Mouse (Mus musculus) spleen, postnatal 4 days (tissue): ENCODE measurements around the gene 1810062G17Rik.

Experiments
- DNase-seq, 2 experiments: peaks; one replicate each; pipeline ENCODE4 v3.0.0; 2022; ENCODE audit warnings: low spot score in 2 of 2

The 1810062G17Rik gene

GRCm38 (mm10) chr3:36505306-36505705, 29.6 kb downstream of the 1810062G17Rik start:
- no peak for DNase-seq

GRCm38 (mm10) chr3:36505809-36506735, 30.3 kb downstream of the 1810062G17Rik start:
- DNase-seq: no peak

DNA sequence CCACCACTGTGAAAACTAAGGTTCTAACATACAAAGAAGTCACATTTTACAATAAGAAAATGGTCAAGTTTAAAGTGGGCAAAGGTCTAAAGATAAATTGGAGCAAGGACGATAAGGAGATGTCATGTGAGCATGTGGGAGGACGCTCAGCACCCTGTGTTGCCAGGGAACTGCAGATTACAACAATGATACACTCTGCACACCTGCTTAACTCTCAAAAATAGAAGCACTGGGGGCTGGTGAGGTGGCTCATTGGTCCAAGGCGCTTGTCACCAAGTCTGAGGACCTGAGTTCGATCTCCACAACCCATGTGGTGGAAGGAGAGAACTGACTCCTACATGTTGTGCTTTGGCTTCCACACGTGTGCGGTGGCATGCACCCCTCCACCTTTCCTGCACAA, 35.8 kb downstream of the 1810062G17Rik start:
- DNase-seq: no peak

DNA sequence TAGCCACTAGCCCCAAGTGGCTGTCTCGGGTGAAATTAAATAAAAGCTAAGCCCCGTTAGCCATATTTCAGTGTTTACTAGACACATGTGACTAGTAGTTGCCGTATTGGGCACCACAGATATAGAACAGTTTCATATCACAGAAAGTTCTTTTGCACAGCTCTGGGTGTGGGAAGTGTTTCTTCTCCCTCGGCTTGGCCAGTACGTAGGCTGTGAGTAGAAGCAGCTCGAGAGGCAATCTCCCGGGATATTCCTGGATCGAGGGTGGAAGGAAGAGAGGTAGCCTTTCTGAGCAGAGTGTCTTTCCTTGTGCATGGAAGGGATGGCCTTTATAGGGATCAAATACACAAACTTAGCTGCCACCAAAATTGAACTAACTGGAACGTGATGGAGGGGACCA, 40.5 kb downstream of the 1810062G17Rik start:
- no peak for DNase-seq

DNA sequence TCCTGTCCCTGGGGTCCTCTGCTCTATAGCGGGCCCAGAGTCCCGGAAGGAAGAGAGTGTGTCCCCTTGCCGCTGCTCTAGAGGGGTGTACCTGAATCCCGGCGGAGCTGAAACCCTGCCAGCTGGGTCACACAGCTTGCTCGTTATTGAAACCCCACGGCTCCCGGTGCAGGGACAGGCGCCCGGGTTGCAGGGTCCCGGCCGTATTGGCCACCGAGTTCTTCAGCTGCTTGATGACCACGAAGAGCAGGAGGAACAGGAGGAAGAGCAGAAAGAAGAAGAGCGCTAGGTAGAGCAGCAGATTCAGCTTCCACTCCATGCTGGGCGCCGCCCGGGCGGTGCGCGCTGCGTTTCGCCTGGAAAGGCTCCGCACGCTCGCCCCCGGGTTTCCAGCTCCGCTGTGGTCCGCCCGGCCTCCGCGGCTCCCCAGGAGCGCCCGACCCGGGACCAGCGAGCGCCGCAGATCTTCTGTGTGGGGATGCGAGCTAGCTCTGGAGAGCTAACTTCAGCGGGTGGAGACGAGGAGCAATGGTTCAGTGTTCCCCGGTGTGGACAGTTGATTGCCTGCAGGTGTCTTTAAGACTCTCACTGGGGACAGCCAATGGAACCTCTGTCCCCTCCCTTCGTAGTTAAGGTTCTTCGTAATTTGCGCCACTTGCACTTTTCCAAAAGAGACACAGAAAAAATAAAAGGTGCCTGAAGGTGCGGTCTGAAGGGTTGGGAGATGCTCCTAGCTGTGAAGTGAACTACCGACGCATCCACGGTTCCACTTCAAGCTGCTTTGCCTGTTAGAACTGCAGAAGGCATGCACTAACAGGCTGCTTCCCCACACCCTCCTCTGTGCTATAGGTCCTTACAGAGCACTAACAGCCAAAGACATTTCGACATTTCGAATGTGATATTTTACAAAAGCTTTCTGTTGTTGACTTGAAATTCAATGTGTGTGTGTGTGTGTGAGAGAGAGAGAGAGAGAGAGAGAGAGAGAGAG, 45.6 kb downstream of the 1810062G17Rik start, which contains the start of gene Gm11549:
Gm11549 (minus strand) TSS at position 741 of the 988 bp plus-strand sequence.
- DNase-seq: no peak

GRCm38 (mm10) chr3:36522137-36522536, 46.4 kb downstream of the 1810062G17Rik start:
- DNase-seq: no peak

DNA sequence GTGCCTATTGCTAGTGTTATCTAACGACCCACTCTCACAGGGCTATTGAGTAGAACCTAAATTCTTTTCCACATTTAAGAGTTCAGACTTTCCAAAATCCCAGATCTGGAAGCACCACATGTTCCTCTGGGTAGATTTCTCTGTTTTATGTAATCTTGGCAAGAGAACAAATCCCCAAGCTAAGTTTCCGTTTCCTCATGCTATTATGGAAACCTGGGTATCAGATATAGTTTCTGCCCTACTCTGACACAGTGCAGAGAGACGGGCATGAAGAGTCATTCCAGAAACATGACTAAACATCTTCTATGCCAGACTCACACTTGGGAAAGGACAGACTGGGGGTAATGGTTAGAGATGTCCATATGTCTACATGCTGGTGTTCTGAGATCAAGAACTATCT, 48.7 kb downstream of the 1810062G17Rik start:
- DNase-seq: no peak

GRCm38 (mm10) chr3:36530345-36530744, 54.6 kb downstream of the 1810062G17Rik start:
- no peak for DNase-seq

DNA sequence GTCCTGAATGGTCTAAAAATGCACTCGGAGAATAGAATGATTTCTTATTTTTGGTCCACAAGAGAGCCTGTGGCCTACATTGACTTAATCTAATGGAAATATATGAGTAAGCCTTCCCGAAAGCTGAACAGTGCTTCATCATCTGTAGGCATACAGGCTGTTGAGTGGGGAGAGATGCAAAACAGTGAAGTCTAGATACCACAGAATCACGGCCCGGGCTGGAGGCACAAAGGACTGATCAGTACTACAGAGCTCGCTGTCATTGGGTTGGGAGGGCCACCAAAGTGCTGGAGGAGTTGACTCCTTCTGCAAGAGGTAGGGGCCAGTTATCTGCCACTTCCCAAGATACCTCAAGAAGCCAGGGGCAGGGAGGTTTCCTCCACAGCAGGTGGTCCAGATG, 55.0 kb downstream of the 1810062G17Rik start:
- DNase-seq: no peak

DNA sequence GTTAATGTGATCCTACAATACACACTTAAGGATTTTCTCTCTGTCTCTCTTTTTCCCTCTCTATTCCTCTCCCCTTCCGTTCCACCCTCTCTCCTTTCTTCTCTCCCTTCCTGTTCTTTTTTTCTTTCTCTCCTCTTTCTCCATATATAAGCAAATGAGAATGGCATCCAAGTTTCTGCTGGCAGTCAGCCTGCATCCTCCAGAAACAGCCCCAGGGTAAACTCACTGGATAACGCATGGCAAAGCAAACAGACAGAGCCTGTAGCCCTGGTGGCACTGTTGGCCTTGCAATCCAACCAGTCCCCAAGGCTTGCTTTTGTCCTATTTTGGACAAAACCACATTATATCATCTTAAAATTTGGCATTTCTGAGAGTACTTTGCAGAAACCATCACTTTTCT, 55.5 kb downstream of the 1810062G17Rik start:
- DNase-seq: no peak
